Mouse (Mus musculus) embryo, embryonic 9.5 days (tissue): ENCODE results near the gene Bhlha9.
A peak's percentile ranks its signal among the peaks of the same experiment; 100 is the strongest.

Experiments
- DNase-seq: peaks from one replicate; pipeline ENCODE4 v3.0.0-alpha.2; 2017; ENCODE audit errors: extremely low spot score

Bhlha9 gene

GRCm38 (mm10) chr11:76671871-76672475, at the start of gene Bhlha9:
Gene Bhlha9, plus strand, starts transcription at chr11:76672470.
- DNase-seq, result no peak

DNA sequence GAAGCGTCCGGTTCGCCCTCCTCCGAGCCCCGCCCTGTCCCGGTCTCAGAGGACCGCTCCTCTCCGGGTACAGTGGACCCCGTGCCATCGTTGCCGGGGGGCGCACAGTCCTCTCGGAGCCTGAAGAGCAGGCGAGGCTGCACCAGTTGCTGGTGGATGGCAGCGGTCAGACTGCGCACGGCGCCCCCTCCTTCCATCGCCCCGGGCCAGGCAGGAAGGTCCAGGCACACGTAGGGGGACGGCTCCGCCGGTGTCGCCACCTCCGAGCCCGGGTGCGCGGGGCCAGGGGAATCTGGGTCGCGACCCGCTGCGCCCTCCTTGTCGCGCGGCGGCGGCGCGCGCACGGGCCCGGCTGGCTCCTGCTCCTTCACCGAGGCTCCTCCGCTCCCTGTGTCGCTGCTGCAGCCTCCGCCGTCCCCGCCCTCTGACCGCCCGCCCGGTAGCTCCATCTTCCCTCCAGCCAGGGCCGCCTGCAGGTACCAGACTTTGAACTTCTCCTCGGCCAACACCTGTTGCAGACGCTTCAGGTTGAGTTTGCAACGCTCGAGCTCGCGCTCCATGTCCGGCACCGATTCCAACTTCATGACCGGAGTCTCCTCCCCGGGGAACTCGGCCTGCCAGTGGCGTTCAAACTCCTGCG, 49.6 kb upstream of the Bhlha9 start:
- peak; percentile 67 for DNase-seq

- peak; percentile 80 for DNase-seq
Measured at GRCm38 (mm10) chr11:76623206-76623961, 48.9 kb upstream of the Bhlha9 start.

- DNase-seq, result no peak
Measured at GRCm38 (mm10) chr11:76624071-76624470, 48.2 kb upstream of the Bhlha9 start.

GRCm38 (mm10) chr11:76624881-76625280, 47.4 kb upstream of the Bhlha9 start:
- DNase-seq, result no peak

- no peak for DNase-seq
Measured at GRCm38 (mm10) chr11:76628613-76629012, 43.7 kb upstream of the Bhlha9 start.

DNA sequence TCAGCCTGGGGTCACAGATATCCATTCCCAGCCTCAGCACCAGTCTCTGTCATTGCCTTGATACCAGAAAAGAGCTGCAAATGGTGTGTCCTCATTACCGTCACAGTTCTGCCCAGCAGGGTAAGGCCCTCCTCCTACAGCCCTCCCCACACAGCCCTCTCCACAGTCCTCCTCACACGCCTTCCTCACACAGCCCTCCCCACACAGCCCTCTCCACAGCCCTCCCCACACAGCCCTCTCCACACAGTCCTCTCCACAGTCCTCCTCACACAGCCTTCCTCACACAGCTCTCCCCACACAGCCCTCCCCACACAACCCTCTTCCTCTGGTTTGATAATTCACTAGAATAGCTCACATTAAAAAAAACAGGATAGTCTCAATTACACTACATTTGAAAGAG, 42.2 kb upstream of the Bhlha9 start:
- no peak for DNase-seq

DNA sequence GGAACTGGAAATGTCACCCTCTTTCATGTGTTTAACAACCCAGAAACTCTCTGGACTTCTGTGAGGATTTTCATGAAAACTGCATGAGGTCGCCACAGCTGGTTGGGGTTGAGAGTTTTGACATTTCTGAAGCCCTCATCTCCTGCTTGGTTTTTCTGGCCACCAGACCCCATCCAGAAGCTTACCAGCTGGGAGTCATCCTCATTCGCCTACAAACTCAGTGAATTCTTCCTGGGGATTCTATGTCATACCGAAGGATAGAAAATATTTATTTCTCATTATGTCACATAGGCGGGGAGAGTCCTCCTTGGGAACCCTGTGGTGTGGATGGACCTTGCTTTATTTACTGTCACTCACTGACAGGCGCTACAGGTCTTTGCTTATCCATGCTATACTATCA, 41.8 kb upstream of the Bhlha9 start:
- no peak for DNase-seq

DNA sequence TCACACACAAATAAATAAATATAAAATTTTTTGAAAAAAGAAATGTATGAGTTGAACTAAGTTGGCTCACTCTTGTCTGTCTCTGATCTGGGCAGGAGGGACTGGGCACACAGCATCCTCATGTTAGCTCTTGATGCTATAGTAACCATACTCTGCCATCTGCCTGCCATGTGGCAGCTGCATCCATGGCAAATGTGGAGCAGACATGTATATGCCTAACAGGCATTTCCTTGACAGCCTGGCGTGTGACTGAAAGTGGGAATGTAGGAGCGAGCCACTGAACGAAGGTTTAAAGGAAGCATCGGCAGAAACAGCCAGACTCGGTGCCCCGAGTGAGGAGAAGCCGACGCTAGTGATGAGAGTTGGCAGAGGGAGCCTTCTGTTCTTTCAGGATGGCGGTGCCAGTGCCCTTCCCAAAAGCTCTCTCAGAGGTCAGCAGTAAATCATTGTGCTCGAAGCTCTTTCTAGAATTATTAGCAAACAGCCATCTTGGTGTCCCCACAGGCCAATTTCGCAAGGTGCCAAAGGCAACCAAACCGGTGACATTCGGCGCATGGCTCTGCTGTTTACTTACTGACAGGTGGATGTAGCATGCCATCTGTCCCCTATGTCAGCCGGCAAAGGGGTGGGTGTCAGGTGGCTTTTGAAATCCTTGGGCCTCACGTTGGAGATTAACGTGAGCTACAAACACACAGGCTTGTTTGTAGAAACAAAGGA, 32.8 kb upstream of the Bhlha9 start:
- no peak for DNase-seq

- DNase-seq, result no peak
Measured at GRCm38 (mm10) chr11:76640231-76640630, 32.0 kb upstream of the Bhlha9 start.

GRCm38 (mm10) chr11:76644257-76644656, 28.0 kb upstream of the Bhlha9 start:
- no peak for DNase-seq

DNA sequence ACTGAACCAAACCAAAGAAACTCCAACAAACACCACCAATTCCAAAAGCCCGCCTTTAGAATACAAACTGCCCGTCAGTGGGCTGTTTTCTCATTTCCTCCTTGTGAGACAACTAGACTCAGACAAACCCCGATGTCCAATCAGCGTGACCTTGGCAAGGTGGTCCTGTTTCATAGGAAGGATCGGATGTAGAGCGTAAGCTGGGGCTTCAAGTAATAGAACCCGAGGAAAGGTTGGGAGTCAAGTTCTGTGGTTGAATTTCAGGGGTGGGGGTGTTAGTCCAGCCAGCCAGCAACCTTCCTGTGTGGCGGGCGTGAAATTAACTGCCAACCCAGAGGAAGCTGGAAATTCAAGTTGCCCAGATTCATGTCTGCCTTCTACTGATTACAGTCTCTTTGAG, 27.2 kb upstream of the Bhlha9 start:
- DNase-seq, result no peak

GRCm38 (mm10) chr11:76645955-76646354, 26.3 kb upstream of the Bhlha9 start:
- peak; percentile 90 for DNase-seq

GRCm38 (mm10) chr11:76647062-76647461, 25.2 kb upstream of the Bhlha9 start:
- no peak for DNase-seq

GRCm38 (mm10) chr11:76647500-76647899, 24.8 kb upstream of the Bhlha9 start:
- peak; percentile 86 for DNase-seq

- no peak for DNase-seq
Measured at GRCm38 (mm10) chr11:76650862-76651560, 21.3 kb upstream of the Bhlha9 start.

DNA sequence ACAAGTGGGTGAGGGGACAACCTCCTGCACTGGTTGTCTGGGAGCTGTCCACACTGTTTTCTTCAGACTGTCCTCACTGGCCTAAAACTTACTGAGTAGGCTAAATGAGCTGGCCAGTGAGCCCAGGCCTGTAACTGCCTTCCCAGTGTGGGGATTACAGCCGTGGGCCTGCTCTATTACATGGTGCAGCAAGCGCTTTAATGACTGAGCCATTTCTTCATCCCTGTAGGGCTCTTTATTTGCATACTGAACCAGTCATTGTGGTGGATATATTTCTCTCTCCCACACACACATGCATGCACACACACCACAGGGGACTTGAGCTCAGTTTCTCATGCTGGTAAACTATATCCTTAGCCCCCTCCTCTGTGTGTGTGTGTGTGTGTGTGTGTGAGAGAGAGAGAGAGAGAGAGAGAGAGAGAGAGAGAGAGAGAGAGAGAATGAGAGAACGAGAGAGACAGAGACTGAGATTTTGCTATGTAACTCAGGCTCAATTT, 19.4 kb upstream of the Bhlha9 start:
- DNase-seq, result no peak

DNA sequence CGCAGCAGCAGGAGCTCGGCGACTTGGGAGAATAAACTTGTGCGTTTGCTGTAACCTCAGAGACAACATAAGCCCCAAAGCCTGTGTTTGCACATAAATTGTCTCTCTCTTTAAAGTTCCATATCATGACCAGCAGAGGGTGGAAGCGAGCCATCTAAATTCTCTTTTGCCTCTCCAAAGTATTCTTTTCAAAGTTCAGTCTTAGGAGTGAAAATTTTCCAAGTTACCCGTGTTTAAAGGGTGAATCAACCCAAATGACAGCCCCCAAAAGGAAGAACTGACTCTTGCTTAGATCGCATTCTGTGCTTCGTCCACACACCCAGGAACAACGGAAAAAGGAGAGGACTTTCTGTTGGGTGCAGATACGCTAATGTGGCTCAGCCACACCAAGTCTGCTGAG, 17.2 kb upstream of the Bhlha9 start:
- peak; percentile 61 for DNase-seq

- no peak for DNase-seq
Measured at GRCm38 (mm10) chr11:76657450-76657970, 14.8 kb upstream of the Bhlha9 start.

- peak; percentile 38 for DNase-seq
Measured at GRCm38 (mm10) chr11:76659138-76659930, 12.9 kb upstream of the Bhlha9 start.
